Mouse (Mus musculus) lung, adult 2 months (tissue): ENCODE data around the gene Ern1.

Experiments used
- CTCF ChIP-seq: fragments of 200-500 bp; IDR thresholded peaks from 2 replicates; pipeline ENCODE4 v1.5.1; 2011; ENCODE audit warnings: mild to moderate bottlenecking, low read length, control low read depth; ENCODE audit not compliant: insufficient read depth
- POLR2A ChIP-seq: fragments of 200-500 bp; IDR thresholded peaks from 2 replicates; pipeline ENCODE4 v1.6.1; 2011; ENCODE audit warnings: low read depth, mild to moderate bottlenecking, control low read depth, low read length, borderline replicate concordance; ENCODE audit errors: extremely low read depth

GRCm38 (mm10) chr11:106512006-106512390 lies 24.3 kb upstream of the Ern1 start:
- TF ChIP-seq CTCF (no peak), POLR2A (no peak)
